ENCODE assay signal across 9 mouse cellular contexts in the genomic region with DNA sequence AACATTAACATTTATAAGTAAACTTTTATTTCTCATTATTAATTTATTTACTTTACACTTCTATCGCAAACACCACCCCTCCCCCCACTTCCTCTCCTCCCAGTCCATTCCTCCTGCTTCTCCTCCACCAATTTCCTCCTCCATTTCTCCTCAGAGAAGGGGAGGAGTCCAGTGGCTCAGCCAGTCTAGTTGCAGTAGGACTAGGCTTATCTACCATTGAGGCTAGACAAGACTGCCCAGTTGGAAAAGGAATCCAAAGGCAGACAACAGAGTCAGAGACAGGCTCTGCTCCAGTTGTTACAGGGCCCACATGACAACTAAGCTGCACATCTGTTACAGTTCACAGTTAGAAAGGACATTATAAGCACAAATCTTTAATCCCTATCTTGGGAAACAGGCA. TPM values are rescaled to one million over a fixed set of nuclear protein-coding genes. Genes with fewer than 3 reads are reported as not detected.
DNase-seq lines count a peak whose midpoint lies in the region; ATAC-seq lines count a peak whose summit lies in the region.
"Had no signal": no experiment of that assay in that cellular context is flagged by ENCODE, and none has a peak within 500 bp of the region (broad histone marks: within the 10 kb centered on the region; RNA-seq: fewer than 3 reads in every experiment).

No protein-coding gene starts in this region.

- H3K4me1 ChIP-seq in megakaryocyte, embryonic 14.5 days = peaks cover 30% of the 10 kb centered on the region

- H3K27me3 ChIP-seq in megakaryocyte, embryonic 14.5 days (replicated peaks) = no peaks in the 10 kb centered on the region

- peak overlapping the region; percentile 92 for H3K4me3 ChIP-seq in megakaryocyte, embryonic 14.5 days (replicated peaks)

- H3K36me3 ChIP-seq in megakaryocyte, embryonic 14.5 days (replicated peaks; ENCODE audit: low read length) = peaks cover 35% of the 10 kb centered on the region

- H3K9me3 ChIP-seq in megakaryocyte, embryonic 14.5 days = no peaks in the 10 kb centered on the region

- peak; percentile 52 for DNase-seq in cerebellum, adult 9-10 months
- DNase-seq in heart, adult 9 months (ENCODE audit: low spot score in 2 of 2) = peak; percentile 7 to 29
- peak; percentile 20 to 40 for DNase-seq in kidney, postnatal 25 days
- peak; percentile 40 for DNase-seq in mesoderm, embryonic 11.5 days (ENCODE audit: low read depth, low spot score)
- no peak for DNase-seq in ovary, postnatal 36 days (ENCODE audit: low spot score)

- no peak for ATAC-seq in megakaryocyte, adult 5-6 weeks (ENCODE audit: poor library complexity, severe bottlenecking)
- no peak for ATAC-seq in monocyte, adult 5-6 weeks (replicated peaks; ENCODE audit: insufficient number of reproducible peaks, low FRiP score, low TSS enrichment, poor library complexity, severe bottlenecking)

RNA-seq across cellular contexts. Expression of a gene that starts 0.9 kb away (rescaled TPM):
- polyA plus RNA-seq in megakaryocyte, embryonic 14.5 days (2012; ENCODE audit: insufficient read depth, low replicate concordance) = 1.5 TPM in 1 of 2 replicates, not detected in the other
- 2.0 and 3.4 TPM in 2 replicates for total RNA-seq in megakaryocyte, adult 5-6 weeks (2015)
- 1.8 and 3.0 TPM in 2 replicates for total RNA-seq in megakaryocyte, adult 5-6 weeks (2017)
- 0.43 to 5.9 TPM (median 5.0 TPM) in 3 replicates for total RNA-seq in monocyte, adult 5-6 weeks (2017)

RNA-seq across cellular contexts. Expression of a gene that starts 32.4 kb away (rescaled TPM):
- polyA plus RNA-seq in megakaryocyte, embryonic 14.5 days (2012; ENCODE audit: insufficient read depth, low replicate concordance) = 1.1 TPM in 1 of 2 replicates, not detected in the other
- 20.2 and 25.4 TPM in 2 replicates for total RNA-seq in megakaryocyte, adult 5-6 weeks (2015)
- total RNA-seq in megakaryocyte, adult 5-6 weeks (2017) = 31.0 and 36.1 TPM in 2 replicates
- 49.3 to 103 TPM (median 59.5 TPM) in 3 replicates for total RNA-seq in monocyte, adult 5-6 weeks (2017)
- polyA plus RNA-seq: small intestine, adult 2 months had no signal
